Comparison of ENCODE assay signal across 8 mouse cellular contexts in the genomic region with DNA sequence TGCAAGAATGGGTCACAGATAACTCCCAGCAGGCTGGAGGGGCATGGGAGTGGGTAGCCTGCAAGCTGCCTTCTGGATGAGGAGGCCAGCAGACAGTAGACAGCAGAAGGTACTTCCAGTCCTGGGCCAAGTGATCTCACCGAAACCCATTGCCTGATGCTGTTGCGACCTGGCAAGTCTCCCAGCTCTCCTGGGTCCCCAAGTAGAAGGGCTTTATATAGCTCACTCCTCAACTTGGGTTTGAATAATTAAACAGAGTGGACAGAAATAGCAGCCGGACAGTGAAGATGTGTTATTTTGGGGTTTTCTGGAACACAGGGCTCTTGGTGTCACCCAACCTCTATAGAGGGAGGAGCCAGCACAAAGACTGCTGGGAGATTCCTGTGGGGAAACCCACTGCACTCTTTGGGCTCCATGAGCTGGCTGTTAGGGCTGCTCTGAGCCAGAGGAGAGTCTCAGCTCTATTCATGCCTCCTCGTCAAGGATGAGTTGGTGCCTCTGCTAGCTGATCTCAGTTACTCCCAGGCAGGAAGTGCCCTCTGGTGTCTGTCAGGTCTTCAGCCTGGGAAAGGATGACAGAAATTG. TPM values are rescaled to one million over a fixed set of nuclear protein-coding genes. Genes with fewer than 3 reads are reported as not detected.
A peak's percentile ranks its signal among the peaks of the same experiment; 100 is the strongest.
DNase-seq lines count a peak whose midpoint lies in the region; TF ChIP-seq lines count a peak whose summit lies in the region.

No protein-coding gene starts in this region.

- no peaks in the 10 kb centered on the region for H3K27me3 ChIP-seq in small intestine, adult 2 months (ENCODE audit: control insufficient read depth, insufficient read depth, low read length)

- peaks cover 21% of the 10 kb centered on the region; the same call in 1 of the 2 replicates for H3K4me1 ChIP-seq in small intestine, adult 2 months (ENCODE audit: control insufficient read depth, insufficient read depth, insufficient read length, low read length)

- H3K27ac ChIP-seq in small intestine, adult 2 months (ENCODE audit: insufficient read depth, low read depth, low read length), result peak overlapping the region; percentile 35

- intact Hi-C loops in left cerebral cortex, postnatal 25 days (cut with DNase I), result loop anchor here (2.0 kb wide), 1 partner anchor 46 kb away; no protein-coding TSS in a partner anchor
- intact Hi-C loops in left cerebral cortex, postnatal 14 days (cut with DNase I), result loop anchor here (5.0 kb wide), 1 partner anchor 41 kb away; no protein-coding TSS in a partner anchor

- no peaks in the 10 kb centered on the region for H3K36me3 ChIP-seq in small intestine, adult 2 months (ENCODE audit: control insufficient read depth, insufficient read depth, low read length)

- H3K4me3 ChIP-seq in small intestine, adult 2 months (ENCODE audit: low read depth, low read length), result no peak overlapping the region

- no peak for TF ChIP-seq POLR2A in small intestine, adult 2 months (IDR thresholded peaks at IDR 0.05; ENCODE audit: low read depth, low read length)

- DNase-seq in left cerebral cortex, postnatal 25 days (ENCODE audit: low spot score in 2 of 2), result peak; percentile 3 to 30
- no peak for DNase-seq in left cerebral cortex, adult 11 months (ENCODE audit: low spot score)
- DNase-seq in cerebellum, adult 18-20 months, result peak; percentile 88 to 92
- peak; percentile 78 for DNase-seq in heart, adult 8-10 months (ENCODE audit: low spot score)
- no peak for DNase-seq in right cerebral cortex, adult 2 months (ENCODE audit: low spot score in 2 of 2)
- no peak for DNase-seq in frontal cortex, postnatal 36 days (ENCODE audit: low spot score in 2 of 2)
- DNase-seq in left cerebral cortex, postnatal 14 days (ENCODE audit: low spot score in 2 of 2), result no peak

- 74% methylated on average over 4 of the region's 4 CpGs for WGBS in small intestine, adult 2 months

- TF ChIP-seq CTCF in small intestine, adult 2 months (IDR thresholded peaks at IDR 0.05; ENCODE audit: extremely low read depth, insufficient read length, insufficient replicate concordance, low read depth, low read length), result no peak

RNA-seq across cellular contexts. Expression of gene Mef2d, which starts 8.9 kb away (rescaled TPM):
- total RNA-seq in left cerebral cortex, postnatal 25 days (2021), result 100 to 1,000 TPM; 211 to 225 TPM
- 100 to 1,000 TPM; 125 to 139 (median 131) TPM for total RNA-seq in heart, adult 8-10 months (2022)
- 61.9 and 89.7 TPM in 2 replicates for polyA plus RNA-seq in small intestine, adult 2 months (2012; rRNA removed)
- total RNA-seq in left cerebral cortex, postnatal 14 days (2021), result 100 to 1,000 TPM; 196 to 201 TPM

RNA-seq across cellular contexts. Expression of gene Iqgap3, which starts 51.5 kb away (rescaled TPM):
- total RNA-seq in left cerebral cortex, postnatal 25 days (2021), result under 1 TPM; 0.21 to 0.44 TPM
- total RNA-seq in heart, adult 8-10 months (2022), result under 1 TPM; 0.22 to 0.80 (median 0.45) TPM
- polyA plus RNA-seq in small intestine, adult 2 months (2012; rRNA removed), result 7.1 and 14.6 TPM in 2 replicates
- 1 to 10 TPM in 1 of 2 experiments, under 1 TPM in 1; 0.66 to 1.2 TPM for total RNA-seq in left cerebral cortex, postnatal 14 days (2021)

RNA-seq across cellular contexts. Expression of gene Ttc24, which starts 55.2 kb away (rescaled TPM):
- total RNA-seq in left cerebral cortex, postnatal 25 days (2021), result not detected
- total RNA-seq in heart, adult 8-10 months (2022), result not detected
- not detected in 2 replicates for polyA plus RNA-seq in small intestine, adult 2 months (2012; rRNA removed)
- not detected for total RNA-seq in left cerebral cortex, postnatal 14 days (2021)

Comparison
In these comparisons a context has a peak if more than half of its experiments do, and no peak if none do; other contexts are left out.
1. DNase-seq: peak in left cerebral cortex, postnatal 25 days (2 of 2), cerebellum, adult 18-20 months (2 of 2) and heart, adult 8-10 months (single experiment); none in left cerebral cortex, adult 11 months (single experiment), right cerebral cortex, adult 2 months (0 of 2), frontal cortex, postnatal 36 days (0 of 2) and left cerebral cortex, postnatal 14 days (0 of 2).